ENCODE assay signal across 24 mouse cellular contexts in genomic region chr10:119726921-119727320, GRCm38 (mm10).
DNase-seq lines count a peak whose midpoint lies in the region; ATAC-seq lines count a peak whose summit lies in the region.
"Had no signal": no experiment of that assay in that cellular context is flagged by ENCODE, and none has a peak within 500 bp of the region (broad histone marks: within the 10 kb centered on the region; RNA-seq: fewer than 3 reads in every experiment).

No protein-coding gene starts in this region.

- no peak overlapping the region for H3K4me3 ChIP-seq in midbrain, embryonic 13.5 days (replicated peaks)
- H3K4me3 ChIP-seq: embryonic facial prominence, embryonic 15.5 days; erythroblast, embryonic 14.5 days; forebrain, embryonic 10.5 days; heart, adult 2 months; hindbrain, embryonic 10.5 days; intestine, embryonic 15.5 days had no signal

- H3K4me2 ChIP-seq in midbrain, embryonic 13.5 days (replicated peaks): no peak overlapping the region
- H3K4me2 ChIP-seq: embryonic facial prominence, embryonic 15.5 days; heart, embryonic 11.5 days; hindbrain, embryonic 14.5 days; intestine, embryonic 15.5 days had no signal

- peaks cover 40% of the 10 kb centered on the region for H3K4me1 ChIP-seq in midbrain, embryonic 13.5 days (replicated peaks)
- H3K4me1 ChIP-seq: embryonic facial prominence, embryonic 15.5 days; intestine, embryonic 15.5 days had no signal

- H3K27ac ChIP-seq in midbrain, embryonic 13.5 days: no peak overlapping the region
- H3K27ac ChIP-seq: embryonic facial prominence, embryonic 15.5 days; forebrain, embryonic 10.5 days; heart, adult 2 months; hindbrain, embryonic 10.5 days; hindbrain, embryonic 14.5 days; intestine, embryonic 15.5 days had no signal

- WGBS in midbrain, embryonic 13.5 days: 89% methylated on average over 6 of the region's 6 CpGs

- ATAC-seq in midbrain, embryonic 13.5 days: no peak
- ATAC-seq: forebrain, embryonic 14.5 days; intestine, embryonic 15.5 days had no signal

- no peaks in the 10 kb centered on the region for H3K9me3 ChIP-seq in midbrain, embryonic 13.5 days
- H3K9me3 ChIP-seq: embryonic facial prominence, embryonic 15.5 days; forebrain, embryonic 10.5 days; hindbrain, embryonic 10.5 days; intestine, embryonic 15.5 days had no signal

- DNase-seq in 416B (ENCODE audit: low read depth) (peak; percentile 12), ES-CJ7 (ENCODE audit: low read depth, low spot score) (peak; percentile 44), NIH3T3 (ENCODE audit: low read depth) (peak; percentile 54), adipocyte (ENCODE audit: low spot score) (no peak)
- DNase-seq in neural tube, embryonic 10.5 days (ENCODE audit: extremely low spot score, low spot score): no peak
- DNase-seq in layer of hippocampus, adult 8-10 months (ENCODE audit: low spot score in 2 of 2): no peak
- DNase-seq: adrenal gland, adult 8-10 months; adrenal gland, postnatal 36 days; cerebellum, adult 11 months; cerebellum, adult 8-10 months; cerebellum, postnatal 14 days; embryo, embryonic 11 days; gastrocnemius, postnatal 10 days; heart, adult 2 months; kidney, adult 18-20 months had no signal

- no peaks in the 10 kb centered on the region for H3K27me3 ChIP-seq in midbrain, embryonic 13.5 days
- H3K27me3 ChIP-seq: embryonic facial prominence, embryonic 15.5 days; intestine, embryonic 15.5 days had no signal

- no peak overlapping the region for H3K9ac ChIP-seq in midbrain, embryonic 13.5 days (replicated peaks)
- H3K9ac ChIP-seq: embryonic facial prominence, embryonic 15.5 days; hindbrain, embryonic 14.5 days; intestine, embryonic 15.5 days had no signal

- no peaks in the 10 kb centered on the region for H3K36me3 ChIP-seq in midbrain, embryonic 13.5 days
- H3K36me3 ChIP-seq: embryonic facial prominence, embryonic 15.5 days; forebrain, embryonic 10.5 days; hindbrain, embryonic 10.5 days; intestine, embryonic 15.5 days had no signal

Comparison
In these comparisons a context has a peak if more than half of its experiments do, and no peak if none do; other contexts are left out.
1. DNase-seq: peak in 416B (single experiment), ES-CJ7 (single experiment) and NIH3T3 (single experiment); none in adipocyte (single experiment), neural tube, embryonic 10.5 days (single experiment) and layer of hippocampus, adult 8-10 months (0 of 2).